Mouse (Mus musculus) cerebellum, adult 2 months (tissue): ENCODE data around the gene Fer.

ENCODE experiments used
- CTCF ChIP-seq: fragments of 200-500 bp; IDR thresholded peaks from 2 replicates; pipeline ENCODE4 v1.5.1; 2011; ENCODE audit warnings: low read depth, mild to moderate bottlenecking, control low read depth, low read length, moderate library complexity, borderline replicate concordance; ENCODE audit not compliant: insufficient read depth
- POLR2A ChIP-seq: fragments of 200-500 bp; IDR thresholded peaks from 2 replicates; pipeline ENCODE4 v1.6.1; 2011; ENCODE audit warnings: low read length, control low read depth, borderline replicate concordance; ENCODE audit not compliant: insufficient read depth

DNA sequence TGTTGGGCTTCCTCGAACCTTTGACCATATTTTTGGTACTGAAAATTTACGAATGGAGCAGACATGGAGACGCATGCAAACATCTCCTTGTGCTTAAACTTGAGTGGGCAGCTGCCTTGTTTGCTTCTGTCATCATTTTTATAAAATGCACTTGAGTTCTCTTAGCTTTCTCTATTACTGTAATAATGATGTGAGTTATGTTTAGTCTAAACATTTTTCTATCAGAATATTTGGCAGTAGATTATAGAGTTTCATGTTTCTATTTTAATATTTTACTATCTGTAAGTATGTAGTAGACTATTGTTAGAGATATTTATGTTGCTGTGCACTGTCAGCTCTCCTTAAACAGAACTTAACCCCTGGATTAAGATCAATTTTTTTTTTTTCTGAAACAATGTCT, 128.3 kb downstream of the Fer start:
- TF ChIP-seq POLR2A (no peak), CTCF (no peak)
